Mouse (Mus musculus): ENCODE data around the gene Cnksr3. TPM values are rescaled to one million over a fixed set of nuclear protein-coding genes. Genes with fewer than 3 reads are reported as not detected.

Gene Cnksr3
- polyA plus RNA-seq (2012; rRNA removed) (15.3 and 16.5 TPM in 2 replicates), polyA plus RNA-seq (2014; fragmentation: Nextera tagmentation; extraction: Ambion mirVana) (12.3 and 13.0 TPM in 2 replicates)

- Histone ChIP-seq H3K4me3 (replicated peaks; ENCODE audit: low read length) (peak within 1 kb of the TSS; percentile 87), H3K36me3 (ENCODE audit: control insufficient read depth, insufficient read depth, low read length) (no peaks in the 10 kb centered on the region), H3K4me1 (ENCODE audit: control insufficient read depth, insufficient read depth, low read length) (peaks cover 26% of the 10 kb centered on the region), H3K27me3 (ENCODE audit: control insufficient read depth, insufficient read depth, low read length) (no peaks in the 10 kb centered on the region), H3K9ac (ENCODE audit: low read depth, low read length, severe bottlenecking) (peak within 1 kb of the TSS; percentile 77), H3K4me2 (replicated peaks; ENCODE audit: low read depth, low read length, severe bottlenecking) (peak within 1 kb of the TSS; percentile 89), H3K9me3 (ENCODE audit: control insufficient read depth, low read length) (no peaks in the 10 kb centered on the region), H3K27ac (replicated peaks; ENCODE audit: low read depth, low read length) (peak within 1 kb of the TSS; percentile 90)
- ATAC-seq (ENCODE audit: low FRiP score, low read depth), result peak; percentile 91
- peak; percentile 92; the same call in 1 of the 2 replicates for TF ChIP-seq POLR2A (IDR thresholded peaks at IDR 0.05; ENCODE audit: borderline replicate concordance, extremely low read depth, insufficient read depth, insufficient read length)
- WGBS, result under 1% methylated on average over 62 of the region's 74 CpGs
- peak; percentile 98 for DNase-seq (ENCODE audit: low spot score)
Measured at GRCm38 (mm10) chr10:7211696-7212482, at the start of gene Cnksr3. TSS of gene Cnksr3 (minus strand) at chr10:7212237.

DNA sequence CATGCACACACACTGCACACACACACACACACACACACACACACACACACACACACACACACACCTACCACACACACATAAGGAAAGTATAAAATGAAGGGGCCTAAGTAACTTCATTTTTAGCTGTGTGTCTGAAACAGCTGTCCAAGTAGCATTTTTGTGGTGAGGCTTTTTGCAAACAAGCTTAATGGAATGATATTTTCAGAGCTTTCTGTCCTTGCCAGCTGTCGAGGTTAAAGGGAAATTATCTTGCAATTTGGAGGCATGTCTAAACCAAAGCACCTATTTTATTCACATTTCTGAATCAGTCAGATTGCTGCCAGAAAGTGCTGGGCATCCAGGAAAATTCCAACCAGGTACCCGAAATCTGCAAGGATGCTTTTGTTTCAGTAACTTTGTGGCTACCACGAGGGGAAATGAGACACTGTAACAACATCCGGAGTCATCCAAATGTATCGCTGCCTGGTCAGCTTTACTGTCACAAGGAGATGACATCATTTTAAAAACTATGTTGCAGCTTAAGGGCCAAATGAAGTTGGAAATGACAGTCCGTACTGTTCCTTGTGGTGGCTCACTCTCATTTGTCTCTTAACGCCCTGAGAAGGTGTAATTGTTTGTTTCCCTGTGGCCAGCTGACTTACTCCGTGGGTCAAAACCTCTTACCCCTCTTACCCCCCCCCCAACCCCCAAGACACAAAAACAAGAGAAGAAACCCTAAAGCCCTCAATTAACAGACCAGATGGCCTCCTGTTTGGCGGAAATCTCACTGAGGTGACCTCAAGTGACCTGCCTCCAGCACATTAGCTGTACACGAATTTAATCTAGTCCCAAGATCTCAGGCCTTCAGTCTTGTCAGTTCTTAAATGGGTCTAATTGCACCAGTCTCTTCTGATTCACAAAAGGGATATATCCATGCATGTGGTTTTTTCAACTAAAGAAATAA, 48.4 kb upstream of the Cnksr3 start:
- 35% methylated on average over 10 of the region's 10 CpGs for WGBS

DNA sequence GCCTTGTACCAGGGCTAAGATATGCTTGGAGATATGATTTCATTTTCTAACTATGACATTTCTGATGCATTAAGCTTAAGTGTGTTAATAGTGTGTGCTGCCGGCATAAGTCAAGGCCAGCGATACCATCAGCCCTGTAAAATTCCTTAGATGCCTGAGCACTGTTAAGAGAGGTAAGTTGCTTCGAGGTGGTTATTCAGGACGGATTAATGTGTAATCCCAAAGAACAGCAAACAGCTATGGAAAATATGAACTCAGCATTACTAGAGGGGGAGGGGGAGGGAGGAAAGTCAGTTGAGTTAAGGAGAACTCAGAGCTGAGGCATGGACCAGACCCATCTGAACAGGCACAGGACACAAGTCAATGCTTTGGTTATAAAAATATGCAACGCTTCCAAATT, 46.6 kb upstream of the Cnksr3 start:
- 57% methylated on average over 5 of the region's 5 CpGs for WGBS
- no peaks in the 10 kb centered on the region for H3K9me3 ChIP-seq (ENCODE audit: control insufficient read depth, low read length)
- no peaks in the 10 kb centered on the region for H3K27me3 ChIP-seq (ENCODE audit: control insufficient read depth, insufficient read depth, low read length)
- no peak overlapping the region for H3K27ac ChIP-seq (replicated peaks; ENCODE audit: low read depth, low read length)
- H3K4me2 ChIP-seq (replicated peaks; ENCODE audit: low read depth, low read length, severe bottlenecking), result no peak overlapping the region
- ATAC-seq (ENCODE audit: low FRiP score, low read depth) (no peak), DNase-seq (ENCODE audit: low spot score) (no peak)
- H3K9ac ChIP-seq (ENCODE audit: low read depth, low read length, severe bottlenecking), result no peak overlapping the region
- no peaks in the 10 kb centered on the region; the same call in 1 of the 2 replicates for H3K4me1 ChIP-seq (ENCODE audit: control insufficient read depth, insufficient read depth, low read length)
- H3K4me3 ChIP-seq (replicated peaks; ENCODE audit: low read length), result no peak overlapping the region
- H3K36me3 ChIP-seq (ENCODE audit: control insufficient read depth, insufficient read depth, low read length), result no peaks in the 10 kb centered on the region
- TF ChIP-seq POLR2A (IDR thresholded peaks at IDR 0.05; ENCODE audit: borderline replicate concordance, extremely low read depth, insufficient read depth, insufficient read length), result no peak

More for the DNA sequence above, 48.4 kb upstream of the Cnksr3 start:
- no peaks in the 10 kb centered on the region; the same call in 1 of the 2 replicates for H3K4me1 ChIP-seq (ENCODE audit: control insufficient read depth, insufficient read depth, low read length)
- TF ChIP-seq POLR2A (IDR thresholded peaks at IDR 0.05; ENCODE audit: borderline replicate concordance, extremely low read depth, insufficient read depth, insufficient read length), result no peak
- ATAC-seq (ENCODE audit: low FRiP score, low read depth) (no peak), DNase-seq (ENCODE audit: low spot score) (no peak)
- H3K27me3 ChIP-seq (ENCODE audit: control insufficient read depth, insufficient read depth, low read length), result no peaks in the 10 kb centered on the region
- no peak overlapping the region for H3K9ac ChIP-seq (ENCODE audit: low read depth, low read length, severe bottlenecking)
- H3K36me3 ChIP-seq (ENCODE audit: control insufficient read depth, insufficient read depth, low read length), result no peaks in the 10 kb centered on the region
- H3K4me2 ChIP-seq (replicated peaks; ENCODE audit: low read depth, low read length, severe bottlenecking), result no peak overlapping the region
- H3K27ac ChIP-seq (replicated peaks; ENCODE audit: low read depth, low read length), result no peak overlapping the region
- H3K9me3 ChIP-seq (ENCODE audit: control insufficient read depth, low read length), result no peaks in the 10 kb centered on the region
- H3K4me3 ChIP-seq (replicated peaks; ENCODE audit: low read length), result no peak overlapping the region

GRCm38 (mm10) chr10:7250455-7250854, 38.4 kb upstream of the Cnksr3 start:
- no peak for TF ChIP-seq POLR2A (IDR thresholded peaks at IDR 0.05; ENCODE audit: borderline replicate concordance, extremely low read depth, insufficient read depth, insufficient read length)
- whole genome bisulfite sequencing, result 69% methylated on average over 2 of the region's 2 CpGs
- H3K9me3 ChIP-seq (ENCODE audit: control insufficient read depth, low read length), result no peaks in the 10 kb centered on the region

GRCm38 (mm10) chr10:7234601-7235000, 22.6 kb upstream of the Cnksr3 start:
- peaks cover 2% of the 10 kb centered on the region for H3K4me1 ChIP-seq (ENCODE audit: control insufficient read depth, insufficient read depth, low read length)
- H3K27ac ChIP-seq (replicated peaks; ENCODE audit: low read depth, low read length), result no peak overlapping the region
- no peak for DNase-seq (ENCODE audit: low spot score)
- no peak overlapping the region for H3K4me3 ChIP-seq (replicated peaks; ENCODE audit: low read length)
- no peak for TF ChIP-seq POLR2A (IDR thresholded peaks at IDR 0.05; ENCODE audit: borderline replicate concordance, extremely low read depth, insufficient read depth, insufficient read length)
- H3K9me3 ChIP-seq (ENCODE audit: control insufficient read depth, low read length), result no peaks in the 10 kb centered on the region
- H3K36me3 ChIP-seq (ENCODE audit: control insufficient read depth, insufficient read depth, low read length), result no peaks in the 10 kb centered on the region
- WGBS, result 29% methylated on average over 3 of the region's 5 CpGs
- no peak for ATAC-seq (ENCODE audit: low FRiP score, low read depth)
- no peak overlapping the region for H3K4me2 ChIP-seq (replicated peaks; ENCODE audit: low read depth, low read length, severe bottlenecking)
- no peak overlapping the region for H3K9ac ChIP-seq (ENCODE audit: low read depth, low read length, severe bottlenecking)
- H3K27me3 ChIP-seq (ENCODE audit: control insufficient read depth, insufficient read depth, low read length), result no peaks in the 10 kb centered on the region

More at GRCm38 (mm10) chr10:7250455-7250854, 38.4 kb upstream of the Cnksr3 start:
- Histone ChIP-seq H3K4me2 (replicated peaks; ENCODE audit: low read depth, low read length, severe bottlenecking) (no peak overlapping the region), H3K4me3 (replicated peaks; ENCODE audit: low read length) (no peak overlapping the region), H3K27ac (replicated peaks; ENCODE audit: low read depth, low read length) (no peak overlapping the region), H3K4me1 (ENCODE audit: control insufficient read depth, insufficient read depth, low read length) (no peaks in the 10 kb centered on the region), H3K36me3 (ENCODE audit: control insufficient read depth, insufficient read depth, low read length) (no peaks in the 10 kb centered on the region), H3K27me3 (ENCODE audit: control insufficient read depth, insufficient read depth, low read length) (no peaks in the 10 kb centered on the region), H3K9ac (ENCODE audit: low read depth, low read length, severe bottlenecking) (no peak overlapping the region)
- DNase-seq (ENCODE audit: low spot score), result no peak
- no peak for ATAC-seq (ENCODE audit: low FRiP score, low read depth)

Data from limb, embryonic 14.5 days (tissue).